ENCODE assay signal across 22 mouse cellular contexts in genomic region chr1:85949085-85949684, GRCm38 (mm10). TPM values are rescaled to one million over a fixed set of nuclear protein-coding genes. Genes with fewer than 3 reads are reported as not detected.
"Had no signal": no experiment of that assay in that cellular context is flagged by ENCODE, and none has a peak within 500 bp of the region (broad histone marks: within the 10 kb centered on the region; RNA-seq: fewer than 3 reads in every experiment).

No protein-coding gene starts in this region.

- H3K36me3 ChIP-seq: lung, embryonic 15.5 days; midbrain, embryonic 13.5 days; midbrain, embryonic 15.5 days; neural tube, embryonic 12.5 days; stomach, embryonic 15.5 days had no signal

- H3K4me2 ChIP-seq: lung, embryonic 15.5 days; midbrain, embryonic 11.5 days; midbrain, embryonic 13.5 days; midbrain, embryonic 15.5 days; neural tube, embryonic 12.5 days; stomach, embryonic 15.5 days had no signal

- H3K4me3 ChIP-seq: lung, embryonic 15.5 days; megakaryocyte, embryonic 14.5 days; midbrain, embryonic 13.5 days; midbrain, embryonic 15.5 days; neural tube, embryonic 12.5 days; stomach, embryonic 15.5 days had no signal

- DNase-seq: liver, postnatal 0 days; lung, adult 2 months; lung, postnatal 14 days; lung, postnatal 36 days; retina, postnatal 1 day; right cerebral cortex, adult 18-20 months; right cerebral cortex, postnatal 25 days; right cerebral cortex, postnatal 4 days; thymus, adult 2 months; thymus, postnatal 25 days had no signal

- H3K9ac ChIP-seq: liver, postnatal 0 days; lung, embryonic 15.5 days; midbrain, embryonic 13.5 days; midbrain, embryonic 15.5 days; neural tube, embryonic 12.5 days; stomach, embryonic 15.5 days had no signal

- H3K27me3 ChIP-seq: lung, embryonic 15.5 days; megakaryocyte, embryonic 14.5 days; midbrain, embryonic 13.5 days; midbrain, embryonic 15.5 days; neural tube, embryonic 12.5 days; stomach, embryonic 15.5 days had no signal

- H3K4me1 ChIP-seq: lung, embryonic 15.5 days; midbrain, embryonic 13.5 days; midbrain, embryonic 15.5 days; neural tube, embryonic 12.5 days; stomach, embryonic 15.5 days had no signal

- H3K27ac ChIP-seq: lung, embryonic 15.5 days; macrophage; midbrain, embryonic 13.5 days; midbrain, embryonic 15.5 days; neural tube, embryonic 12.5 days; stomach, embryonic 15.5 days; stomach, postnatal 0 days had no signal

- ATAC-seq: liver, postnatal 0 days; lung, postnatal 0 days; midbrain, embryonic 13.5 days; midbrain, embryonic 15.5 days had no signal

- H3K9me3 ChIP-seq: lung, embryonic 15.5 days; midbrain, embryonic 15.5 days; neural tube, embryonic 12.5 days; stomach, embryonic 15.5 days had no signal

RNA-seq across cellular contexts. Expression of gene Gpr55, which starts 11.6 kb away (rescaled TPM):
- total RNA-seq: megakaryocyte progenitor cell, adult 5-6 weeks had no signal
- polyA plus RNA-seq: midbrain, embryonic 11.5 days had no signal

RNA-seq across cellular contexts. Expression of gene 4933407L21Rik, which starts 20.9 kb away (rescaled TPM):
- total RNA-seq: megakaryocyte progenitor cell, adult 5-6 weeks; monocyte, adult 5-6 weeks had no signal
- polyA plus RNA-seq: lung, adult 2 months; macrophage had no signal
